Mouse (Mus musculus) forebrain, embryonic 10.5 days (tissue): Measurements from ENCODE around the gene Serinc3. TPM values are rescaled to one million over a fixed set of nuclear protein-coding genes. Genes with fewer than 3 reads are reported as not detected.

Experiments used
- DNase-seq: peaks from one replicate; pipeline ENCODE4 v3.0.0-alpha.2; 2017; ENCODE audit warnings: low spot score; ENCODE audit errors: extremely low spot score
- H3K27ac ChIP-seq: fragments of 300-500 bp; sonication (generic); 2 replicates; pipeline ENCODE4 v1.5.1; 2016; ENCODE audit warnings: mild to moderate bottlenecking
- H3K27me3 ChIP-seq: fragments of 300-500 bp; sonication (generic); 2 replicates; pipeline ENCODE4 v1.6.1; 2016; ENCODE audit warnings: mild to moderate bottlenecking; ENCODE audit not compliant: poor library complexity, severe bottlenecking
- H3K36me3 ChIP-seq: fragments of 300-500 bp; sonication (generic); replicated peaks from 2 replicates; pipeline ENCODE4 v1.6.1; 2016; ENCODE audit warnings: mild to moderate bottlenecking, moderate library complexity
- H3K4me1 ChIP-seq: fragments of 300-500 bp; sonication (generic); 2 replicates; pipeline ENCODE4 v1.6.1; 2016
- H3K4me3 ChIP-seq: fragments of 300-500 bp; sonication (generic); 2 replicates; pipeline ENCODE4 v1.5.1; 2016; ENCODE audit warnings: mild to moderate bottlenecking, moderate library complexity
- H3K9me3 ChIP-seq: fragments of 300-500 bp; sonication (generic); 2 replicates; pipeline ENCODE4 v1.6.1; 2016; ENCODE audit warnings: mild to moderate bottlenecking, moderate library complexity
- WGBS: fragments of 180-500 bp; shearing (Covaris S2); methylation state at CpG from one replicate; pipeline ENCODE4 v1.1.7; 2016; 5-methylcytosine and 5-hydroxymethylcytosine counted together
- polyA plus RNA-seq: library from polyadenylated mRNA; unstranded; fragments of >200 nt; fragmentation: Nextera tagmentation; extraction: Ambion mirVana; gene quantifications from 2 replicates; pipeline ENCODE4 v1.2.1, GENCODE M21; 2016

The Serinc3 gene
- polyA plus RNA-seq, 1 experiment from 2014 or later, result 24.1 TPM

DNA sequence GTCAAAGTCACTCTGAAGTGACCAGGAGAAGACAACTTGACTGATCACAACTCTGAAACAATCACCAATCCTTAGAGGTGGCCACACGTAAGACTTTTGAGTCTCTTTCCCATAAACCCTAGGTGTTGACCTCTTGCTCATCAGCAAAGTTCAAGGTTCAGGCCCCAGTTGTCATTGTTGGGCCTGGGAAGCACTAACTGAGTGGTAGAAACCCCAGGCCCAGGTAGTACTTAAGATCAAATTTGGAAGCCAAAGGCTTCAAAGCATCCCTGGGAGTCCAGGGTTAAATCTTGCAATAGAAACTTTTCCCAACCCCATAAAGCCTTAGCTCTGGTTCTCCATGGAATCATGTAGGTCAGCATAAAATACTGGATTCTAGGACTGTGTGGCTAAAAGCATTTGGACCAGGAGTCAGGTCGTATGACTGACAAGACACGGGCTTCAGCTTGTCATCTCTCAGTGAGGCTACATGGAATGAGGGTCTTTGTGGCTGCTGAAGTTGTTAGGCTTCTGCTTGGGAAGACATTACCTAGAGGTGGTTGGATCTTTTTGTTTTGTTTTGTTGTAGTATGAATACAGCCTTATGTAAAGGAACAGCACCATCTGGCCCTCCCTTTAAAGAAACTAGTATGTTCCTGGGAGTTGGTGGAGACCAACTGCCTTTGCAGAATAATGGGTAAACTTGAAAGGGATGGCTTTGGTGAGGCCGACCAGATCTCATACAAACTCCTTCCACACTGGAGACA lies 28.9 kb downstream of the Serinc3 start:
- Histone ChIP-seq H3K4me1 (peaks cover 3% of the 10 kb centered on the region; the same call in 1 of the 2 replicates), H3K27ac (no peak overlapping the region), H3K9me3 (no peaks in the 10 kb centered on the region), H3K4me3 (no peak overlapping the region), H3K27me3 (no peaks in the 10 kb centered on the region), H3K36me3 (peaks cover 92% of the 10 kb centered on the region)
- 93% methylated on average over 4 of the region's 4 CpGs for WGBS
- DNase-seq, result no peak

DNA sequence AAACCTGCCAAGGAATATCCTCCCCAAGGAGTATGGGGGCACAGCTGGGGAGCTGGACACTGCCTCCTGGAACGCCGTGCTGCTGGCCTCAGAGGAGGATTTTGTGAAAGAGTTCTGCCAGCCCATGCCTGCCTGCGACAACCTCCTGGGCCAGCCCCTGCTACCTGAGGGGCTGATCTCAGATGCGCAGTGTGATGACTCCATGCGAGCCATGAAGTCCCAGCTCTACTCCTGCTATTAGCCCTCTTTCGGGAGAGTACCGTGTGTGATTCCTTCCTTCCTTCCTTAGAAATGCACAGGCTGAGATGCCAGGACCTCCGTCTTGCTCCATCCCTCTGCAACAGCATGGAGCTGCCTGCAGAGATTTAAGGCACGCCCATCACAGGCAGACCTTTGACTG lies 29.5 kb downstream of the Serinc3 start:
- no peaks in the 10 kb centered on the region for H3K9me3 ChIP-seq
- peaks cover 86% of the 10 kb centered on the region for H3K36me3 ChIP-seq
- 92% methylated on average over 9 of the region's 9 CpGs for WGBS
- H3K27me3 ChIP-seq, result no peaks in the 10 kb centered on the region
- H3K27ac ChIP-seq, result no peak overlapping the region
- DNase-seq, result no peak
- H3K4me3 ChIP-seq, result no peak overlapping the region
- H3K4me1 ChIP-seq, result peaks cover 3% of the 10 kb centered on the region; the same call in 1 of the 2 replicates

DNA sequence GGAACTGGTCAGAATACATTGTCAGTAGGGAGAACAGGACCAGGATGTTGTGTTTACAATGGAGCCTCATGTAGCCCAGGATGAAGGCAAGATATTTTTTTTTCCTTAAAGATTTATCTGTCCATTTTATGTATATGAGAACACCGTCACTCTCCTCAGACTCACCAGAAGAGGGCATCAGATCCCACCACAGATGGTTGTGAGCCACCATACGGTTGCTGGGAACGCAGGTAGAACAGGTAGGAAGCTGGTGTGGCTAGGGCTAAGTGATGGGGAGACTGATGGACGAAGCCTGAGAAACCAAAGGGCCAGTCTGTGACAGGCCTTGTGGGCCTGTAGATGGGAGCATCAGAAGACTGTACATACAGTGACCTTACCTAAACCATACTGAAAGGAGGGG lies 30.9 kb downstream of the Serinc3 start:
- Histone ChIP-seq H3K4me3 (no peak overlapping the region), H3K4me1 (peaks cover 3% of the 10 kb centered on the region; the same call in 1 of the 2 replicates), H3K27ac (no peak overlapping the region), H3K9me3 (no peaks in the 10 kb centered on the region), H3K27me3 (no peaks in the 10 kb centered on the region), H3K36me3 (peaks cover 81% of the 10 kb centered on the region)
- DNase-seq, result no peak
- WGBS, result 92% methylated on average over 4 of the region's 4 CpGs

DNA sequence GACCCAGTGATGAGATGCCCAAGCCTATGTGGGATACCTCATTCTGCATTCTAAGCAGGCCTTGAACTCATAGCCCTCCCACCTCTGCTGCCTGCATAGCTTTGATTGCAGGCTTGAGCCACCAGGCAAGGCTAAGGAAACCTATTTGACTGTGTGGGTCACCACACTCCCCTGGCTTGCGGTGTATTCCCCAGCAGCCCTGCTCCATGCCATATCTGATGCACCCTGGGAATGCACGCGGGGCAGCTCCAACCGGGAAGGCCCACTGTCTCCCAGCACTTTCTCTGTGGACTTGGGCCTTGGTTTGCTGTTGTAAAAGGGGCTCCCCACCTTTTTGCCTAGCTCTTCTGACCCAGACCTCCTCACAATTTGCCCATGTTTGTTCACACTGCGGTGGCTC lies 31.7 kb downstream of the Serinc3 start:
- H3K9me3 ChIP-seq, result no peaks in the 10 kb centered on the region
- peaks cover 3% of the 10 kb centered on the region; the same call in 1 of the 2 replicates for H3K4me1 ChIP-seq
- 95% methylated on average over 5 of the region's 5 CpGs for WGBS
- H3K36me3 ChIP-seq, result peaks cover 75% of the 10 kb centered on the region
- no peak overlapping the region for H3K4me3 ChIP-seq
- H3K27me3 ChIP-seq, result no peaks in the 10 kb centered on the region
- no peak for DNase-seq
- no peak overlapping the region for H3K27ac ChIP-seq

DNA sequence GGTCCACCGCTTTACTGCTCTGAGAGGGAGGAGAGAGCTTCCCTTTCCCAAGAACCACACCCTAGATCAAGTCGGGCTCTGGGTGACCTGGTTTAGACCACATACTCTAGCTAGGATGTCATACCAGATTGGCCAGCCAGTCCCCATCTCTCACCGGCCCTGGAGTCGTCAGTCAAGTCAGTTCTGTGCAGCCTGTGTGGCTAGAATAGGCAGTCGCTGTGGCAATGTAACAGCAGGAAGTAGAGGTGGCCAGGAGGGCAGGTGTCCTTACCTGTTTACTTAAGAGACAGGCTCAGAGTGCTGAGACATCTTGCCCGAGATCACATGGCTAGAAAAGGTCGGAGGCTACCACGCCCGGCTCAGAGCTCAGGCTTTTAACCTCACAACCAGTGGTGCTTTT lies 33.8 kb downstream of the Serinc3 start:
- no peak for DNase-seq
- peaks cover 60% of the 10 kb centered on the region for H3K36me3 ChIP-seq
- H3K9me3 ChIP-seq, result no peaks in the 10 kb centered on the region
- no peak overlapping the region for H3K4me3 ChIP-seq
- H3K27ac ChIP-seq, result no peak overlapping the region
- no peaks in the 10 kb centered on the region for H3K27me3 ChIP-seq
- H3K4me1 ChIP-seq, result peaks cover 3% of the 10 kb centered on the region; the same call in 1 of the 2 replicates
- 80% methylated on average over 9 of the region's 9 CpGs for WGBS

DNA sequence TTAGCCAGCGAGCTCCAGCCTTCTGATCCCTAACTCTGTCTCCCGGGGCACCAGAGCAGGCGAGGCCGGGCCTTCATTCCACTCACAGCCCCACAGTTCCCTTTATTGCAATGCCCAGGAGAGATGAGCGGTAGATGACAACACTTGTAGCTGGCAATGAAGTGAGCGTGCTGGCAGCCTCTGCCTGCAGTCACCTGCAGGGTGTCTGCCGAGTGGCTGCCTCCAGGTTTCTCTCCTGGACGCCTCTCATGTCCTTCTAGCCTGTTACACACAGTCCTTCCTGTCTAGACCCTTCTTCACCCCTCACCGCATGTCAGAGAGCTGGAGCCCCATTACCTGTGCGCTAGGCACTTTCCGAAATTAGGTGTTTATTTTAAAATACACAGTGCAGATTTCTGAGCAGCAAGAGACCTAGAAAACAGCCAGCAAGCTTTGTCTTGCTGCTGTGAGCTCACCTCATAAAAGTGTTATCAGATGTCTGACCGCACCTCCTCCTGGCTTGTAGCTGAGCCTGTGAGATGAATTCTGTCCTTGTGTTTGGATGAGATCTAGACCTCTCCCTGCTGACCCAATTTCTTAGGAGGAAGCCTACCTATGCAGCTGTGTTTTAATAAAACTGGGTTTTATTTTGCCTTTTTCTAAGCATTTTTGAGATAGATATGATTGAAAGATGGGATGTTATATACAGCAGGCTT lies 35.5 kb downstream of the Serinc3 start:
- peaks cover 43% of the 10 kb centered on the region for H3K36me3 ChIP-seq
- peaks cover 3% of the 10 kb centered on the region; the same call in 1 of the 2 replicates for H3K4me1 ChIP-seq
- H3K9me3 ChIP-seq, result no peaks in the 10 kb centered on the region
- H3K27ac ChIP-seq, result no peak overlapping the region
- no peak for DNase-seq
- no peaks in the 10 kb centered on the region for H3K27me3 ChIP-seq
- WGBS, result 92% methylated on average over 12 of the region's 12 CpGs
- H3K4me3 ChIP-seq, result no peak overlapping the region

DNA sequence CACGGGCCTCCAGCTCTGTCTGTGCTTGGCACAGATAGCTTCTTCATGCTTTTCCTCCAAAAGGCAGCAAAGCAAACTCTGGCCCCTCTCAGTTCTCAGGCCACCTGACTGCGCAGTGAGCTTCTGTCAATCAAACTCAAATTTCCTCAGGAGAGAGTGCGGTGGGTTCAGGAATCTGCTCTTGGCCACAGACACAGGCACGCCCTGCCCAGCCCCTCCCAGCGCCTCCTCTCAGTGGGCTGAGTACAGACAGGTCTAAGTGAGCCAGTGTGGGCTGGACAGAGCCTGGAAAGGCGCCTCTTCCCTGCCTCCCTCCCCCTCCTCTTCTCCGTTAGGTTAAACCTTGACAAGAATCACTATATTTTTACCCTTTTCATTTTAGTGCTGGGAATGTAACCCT lies 36.9 kb downstream of the Serinc3 start:
- Histone ChIP-seq H3K4me1 (peaks cover 8% of the 10 kb centered on the region), H3K27ac (no peak overlapping the region), H3K4me3 (no peak overlapping the region), H3K27me3 (no peaks in the 10 kb centered on the region), H3K9me3 (no peaks in the 10 kb centered on the region), H3K36me3 (peaks cover 29% of the 10 kb centered on the region)
- no peak for DNase-seq
- WGBS, result 85% methylated on average over 7 of the region's 7 CpGs

DNA sequence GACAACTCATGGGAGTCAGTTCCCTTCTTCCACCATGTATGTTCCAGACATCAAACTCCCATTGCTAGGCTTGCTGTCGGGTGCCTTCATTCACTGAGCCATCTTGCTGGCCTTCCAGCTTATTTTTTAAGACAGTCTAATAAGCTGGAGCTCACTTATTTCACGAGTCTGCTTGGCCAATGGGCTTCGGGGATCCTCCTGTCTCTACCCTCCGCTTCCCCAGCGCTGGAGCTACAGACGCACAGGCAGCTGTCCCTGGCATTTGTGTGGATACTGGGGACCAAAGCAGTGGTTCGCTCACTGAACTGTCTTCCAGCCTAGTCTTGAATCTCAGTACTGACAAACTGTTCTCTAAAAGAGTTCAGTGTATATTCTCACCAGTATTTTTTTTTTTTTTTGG lies 38.8 kb downstream of the Serinc3 start:
- H3K9me3 ChIP-seq, result no peaks in the 10 kb centered on the region
- no peak overlapping the region for H3K4me3 ChIP-seq
- no peak for DNase-seq
- H3K27ac ChIP-seq, result no peak overlapping the region
- H3K27me3 ChIP-seq, result no peaks in the 10 kb centered on the region
- peaks cover 16% of the 10 kb centered on the region for H3K4me1 ChIP-seq
- peaks cover 16% of the 10 kb centered on the region for H3K36me3 ChIP-seq
- WGBS, result 85% methylated on average over 7 of the region's 7 CpGs

DNA sequence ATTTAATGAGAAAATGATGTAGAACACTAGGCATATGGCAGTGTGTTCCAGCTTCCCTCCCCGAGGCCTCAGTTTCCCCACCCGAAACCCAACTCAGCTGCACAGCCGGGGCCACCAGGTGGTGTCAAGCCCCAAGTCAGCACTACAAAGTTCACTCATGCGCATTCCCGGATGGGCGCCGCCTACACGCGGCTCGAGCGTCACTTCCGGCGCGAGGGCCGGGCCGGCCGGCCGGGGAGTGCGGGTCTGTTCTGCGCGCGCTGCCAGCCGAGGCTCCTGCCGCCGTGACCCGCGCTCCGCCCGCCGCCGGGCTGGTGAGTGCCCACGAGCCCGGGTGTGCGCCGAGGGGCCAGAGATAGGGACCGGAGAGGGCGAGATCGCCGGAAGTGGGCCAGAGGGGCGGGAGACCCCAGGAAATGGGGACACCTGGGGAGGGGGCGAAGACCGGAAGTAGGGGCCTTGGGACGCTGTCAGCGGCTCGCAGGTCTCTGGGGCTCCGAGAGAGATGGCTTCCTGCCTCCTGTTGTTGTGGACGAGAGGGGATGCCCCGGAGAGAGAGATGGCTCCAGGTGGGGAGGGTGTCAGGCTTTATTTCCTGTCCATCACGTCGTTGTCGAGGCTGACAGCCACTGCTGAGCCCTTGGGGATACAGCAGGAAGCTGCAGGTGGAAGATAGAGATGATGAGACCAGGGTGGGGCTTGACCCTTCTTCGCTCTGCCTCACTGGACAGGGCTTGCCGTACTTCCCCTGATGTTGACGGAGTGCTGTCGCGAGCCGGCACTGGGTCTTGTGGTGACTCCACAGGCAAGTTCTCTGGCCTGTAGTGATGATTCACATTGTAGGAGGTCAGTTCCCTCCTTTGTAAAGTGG lies 42.6 kb downstream of the Serinc3 start, which contains the start of gene Ttpal:
Gene Ttpal, plus strand, starts transcription at position 214 of the 871 bp plus-strand sequence.
- Histone ChIP-seq H3K27me3 (no peaks in the 10 kb centered on the region), H3K4me1 (peaks cover 15% of the 10 kb centered on the region), H3K9me3 (no peaks in the 10 kb centered on the region), H3K27ac (peak within 1 kb of the TSS; percentile 97), H3K4me3 (peak within 1 kb of the TSS; percentile 87), H3K36me3 (no peaks in the 10 kb centered on the region)
- DNase-seq, result peak; percentile 89
- WGBS, result 2% methylated on average over 57 of the region's 57 CpGs

DNA sequence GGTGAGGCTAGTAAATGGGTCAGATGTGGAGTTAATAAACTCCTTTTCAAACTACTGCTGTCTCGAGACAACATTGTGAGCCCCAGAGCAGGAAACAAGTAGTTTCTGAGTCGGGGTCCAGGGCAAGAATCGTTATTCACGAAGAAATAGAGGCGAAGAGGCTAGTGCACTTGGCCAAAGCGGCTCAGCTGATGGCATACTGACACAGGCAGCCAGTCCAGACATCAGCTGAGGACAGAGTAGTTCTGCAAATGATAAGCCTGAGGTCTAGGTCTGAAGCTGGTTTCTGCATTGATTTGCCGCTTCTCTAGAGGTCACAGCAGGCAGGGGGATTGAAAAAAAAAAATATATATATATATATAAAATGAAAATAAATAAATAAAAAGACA lies 43.2 kb downstream of the Serinc3 start:
- Histone ChIP-seq H3K27ac (0 out of 2 replicates have a peak overlapping the region, but pooled peaks have one; percentile 54), H3K4me3 (peak overlapping the region; percentile 87), H3K27me3 (no peaks in the 10 kb centered on the region), H3K9me3 (no peaks in the 10 kb centered on the region), H3K36me3 (no peaks in the 10 kb centered on the region), H3K4me1 (peaks cover 15% of the 10 kb centered on the region)
- no peak for DNase-seq
- WGBS, result 82% methylated on average over 7 of the region's 7 CpGs

DNA sequence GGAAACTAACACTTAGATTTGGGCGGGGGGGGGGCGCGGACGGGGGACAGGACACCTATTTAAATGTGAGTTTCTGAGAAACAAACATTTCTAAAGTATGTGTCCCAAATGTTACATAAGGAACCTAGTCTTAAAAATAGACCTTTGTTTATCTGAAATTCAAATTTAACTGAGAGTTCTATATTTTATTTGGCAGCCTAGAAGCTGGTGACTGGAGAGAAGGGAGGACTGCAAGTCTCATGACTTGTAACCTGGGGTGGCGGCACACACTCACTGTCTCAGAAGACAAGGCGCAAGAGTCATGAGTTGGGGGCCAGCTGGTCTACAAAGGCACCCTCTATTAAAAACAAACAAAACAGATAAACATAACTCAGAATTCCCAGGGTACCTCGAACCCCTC lies 43.9 kb downstream of the Serinc3 start:
- Histone ChIP-seq H3K4me1 (peaks cover 15% of the 10 kb centered on the region), H3K27me3 (no peaks in the 10 kb centered on the region), H3K27ac (no peak overlapping the region), H3K4me3 (no peak overlapping the region), H3K36me3 (no peaks in the 10 kb centered on the region), H3K9me3 (no peaks in the 10 kb centered on the region)
- no peak for DNase-seq
- WGBS, result 94% methylated on average over 7 of the region's 7 CpGs

DNA sequence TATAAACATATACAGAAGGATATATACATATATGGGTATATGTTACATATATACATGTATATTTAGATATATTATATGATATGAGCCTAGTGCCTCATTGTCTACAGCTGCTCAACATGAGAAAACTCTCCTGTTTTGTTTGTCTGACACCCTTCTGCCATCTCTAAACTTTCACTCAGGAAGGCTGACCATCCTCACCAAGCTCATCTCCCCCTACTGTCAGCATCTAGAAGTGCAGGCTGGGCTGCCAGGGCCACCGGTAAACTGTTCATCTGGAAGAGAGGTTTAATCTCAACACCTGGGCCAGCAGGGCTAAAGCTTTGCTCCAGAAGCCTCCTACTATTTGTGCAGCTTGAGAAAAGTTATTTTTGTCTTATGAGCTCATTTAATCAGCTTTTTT lies 45.7 kb downstream of the Serinc3 start:
- H3K27me3 ChIP-seq, result no peaks in the 10 kb centered on the region

More for the DNA sequence above, 45.7 kb downstream of the Serinc3 start:
- peak; percentile 50 for DNase-seq
- no peaks in the 10 kb centered on the region for H3K36me3 ChIP-seq
- peaks cover 15% of the 10 kb centered on the region for H3K4me1 ChIP-seq
- no peak overlapping the region for H3K4me3 ChIP-seq
- no peaks in the 10 kb centered on the region for H3K9me3 ChIP-seq
- 5% methylated on average over 1 of the region's 1 CpGs for WGBS
- H3K27ac ChIP-seq, result no peak overlapping the region
